In the genomic region with DNA sequence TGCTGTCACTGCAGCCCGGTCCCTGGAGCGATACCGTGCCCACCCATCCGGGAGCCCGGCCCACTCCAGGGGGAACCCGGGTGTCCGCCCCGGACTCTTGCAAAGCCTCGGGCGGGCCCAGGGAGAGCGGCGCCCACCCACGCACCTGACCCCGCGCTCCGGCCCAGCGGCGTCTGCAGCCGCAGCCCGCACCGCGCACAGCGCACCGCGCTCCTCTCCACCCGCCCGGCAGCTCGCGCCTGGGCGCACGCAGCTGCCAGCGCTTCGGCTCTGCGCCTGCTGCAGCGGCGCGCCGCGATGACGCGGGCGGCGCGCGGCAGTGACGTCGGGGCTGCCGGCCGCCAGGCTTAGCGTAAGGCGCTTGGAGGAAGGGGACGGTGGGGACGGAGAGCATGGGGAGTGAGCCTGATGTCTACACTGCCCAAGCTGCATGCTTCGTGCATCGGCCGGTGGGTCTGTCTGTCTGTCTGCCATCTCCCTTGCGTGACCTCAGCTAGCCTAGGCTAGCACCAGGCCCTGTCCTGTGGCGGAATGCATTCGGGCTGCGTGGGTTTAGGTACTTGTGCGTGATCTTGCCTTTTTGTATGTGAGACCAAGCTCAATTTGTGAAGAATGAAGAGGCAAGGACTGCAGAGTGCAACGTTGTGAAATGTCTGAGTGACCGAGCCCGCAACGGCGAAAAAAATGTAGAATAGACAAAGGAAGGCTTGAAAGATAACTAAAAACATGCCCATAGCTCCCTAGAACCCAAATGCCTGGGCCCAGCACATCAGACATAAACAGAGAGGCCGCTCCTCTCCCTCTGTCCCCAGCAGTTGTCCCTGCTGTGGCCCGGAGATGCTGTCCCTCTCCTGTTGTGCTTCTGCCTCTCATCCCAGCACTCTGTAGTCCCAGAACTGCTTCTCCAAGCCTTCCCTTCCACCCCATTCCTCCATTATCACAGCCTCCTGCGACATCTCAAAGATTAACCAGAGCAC, we compare ENCODE assay signal across 1 mouse cellular context.
A peak's percentile ranks its signal among the peaks of the same experiment; 100 is the strongest.
TF ChIP-seq lines count a peak whose summit lies in the region.

No protein-coding gene starts in this region.

TF ChIP-seq in CH12.LX, 34 proteins besides CTCF, POLR2A, EP300 and RAD21 (continued from another document):
- TF ChIP-seq MYC (IDR thresholded peaks at IDR 0.05; ENCODE audit: low read depth, low read length) = no peak; the same call in 1 of the 2 replicates
- TF ChIP-seq MAZ (IDR thresholded peaks at IDR 0.05; ENCODE audit: low read depth, low read length) = no peak
- no peak; the same call in none of the 2 replicates for TF ChIP-seq MAX (IDR thresholded peaks at IDR 0.05; ENCODE audit: low read length)
- peak; percentile 81 for TF ChIP-seq HCFC1 (IDR thresholded peaks at IDR 0.05; ENCODE audit: low read depth, low read length)
- peak; percentile 95 for TF ChIP-seq SIN3A (IDR thresholded peaks at IDR 0.05; ENCODE audit: low read length)
- peak; percentile 92 for TF ChIP-seq TCF12 (IDR thresholded peaks at IDR 0.05; ENCODE audit: low read depth, low read length)
- no peak for TF ChIP-seq MAFK (IDR thresholded peaks at IDR 0.05; ENCODE audit: insufficient replicate concordance, low read length)
- no peak for TF ChIP-seq E2F4 (IDR thresholded peaks at IDR 0.05; ENCODE audit: insufficient replicate concordance, low read depth, low read length)
- TF ChIP-seq NELFE (IDR thresholded peaks at IDR 0.05; ENCODE audit: low read depth, low read length) = peak; percentile 91
- no peak for TF ChIP-seq JUN (IDR thresholded peaks at IDR 0.05; ENCODE audit: insufficient read depth, low read depth, low read length)
- TF ChIP-seq KAT2A (IDR thresholded peaks at IDR 0.05; ENCODE audit: insufficient replicate concordance, low read length) = peak; percentile 73; the same call in 1 of the 2 replicates
- TF ChIP-seq USF2 (conservative IDR thresholded peaks at IDR 0.05; ENCODE audit: low read depth, low read length) = no peak
- TF ChIP-seq POLR2AphosphoS2 (IDR thresholded peaks at IDR 0.05; ENCODE audit: low read depth, low read length) = 0 out of 2 replicates have a peak, but pooled peaks have one; percentile 57
- TF ChIP-seq IRF4 (IDR thresholded peaks at IDR 0.05; ENCODE audit: low read depth, low read length) = peak; percentile 54
- TF ChIP-seq ELF1 (IDR thresholded peaks at IDR 0.05; ENCODE audit: low read depth, low read length) = peak; percentile 77
- TF ChIP-seq NRF1 (IDR thresholded peaks at IDR 0.05; ENCODE audit: low read depth, low read length) = peak; percentile 70
- peak; percentile 96 for TF ChIP-seq MXI1 (IDR thresholded peaks at IDR 0.05; ENCODE audit: low read depth, low read length)
